Mouse (Mus musculus): ENCODE results near the gene Rpl22. TPM values are rescaled to one million over a fixed set of nuclear protein-coding genes. Genes with fewer than 3 reads are reported as not detected.

Gene Rpl22
- polyA plus RNA-seq, 1 experiment from 2014 or later: 280 TPM

GRCm38 (mm10) chr4:152339293-152339790, 13.8 kb downstream of the Rpl22 start:
- 3% methylated on average over 26 of the region's 26 CpGs for WGBS

GRCm38 (mm10) chr4:152340584-152341284, 15.2 kb downstream of the Rpl22 start:
- no peak overlapping the region for H3K4me3 ChIP-seq
- no peaks in the 10 kb centered on the region for H3K9me3 ChIP-seq (replicated peaks)
- H3K4me2 ChIP-seq: no peak overlapping the region
- no peak overlapping the region for H3K9ac ChIP-seq
- peaks cover 2% of the 10 kb centered on the region; the same call in 1 of the 2 replicates for H3K36me3 ChIP-seq
- WGBS: 32% methylated on average over 15 of the region's 15 CpGs
- peaks cover 35% of the 10 kb centered on the region for H3K4me1 ChIP-seq (replicated peaks)
- ATAC-seq (ENCODE audit: insufficient number of reproducible peaks, low FRiP score): no peak
- H3K27me3 ChIP-seq (replicated peaks): peaks cover 91% of the 10 kb centered on the region
- H3K27ac ChIP-seq (ENCODE audit: poor library complexity, severe bottlenecking): no peak overlapping the region

More at GRCm38 (mm10) chr4:152339293-152339790, 13.8 kb downstream of the Rpl22 start:
- Histone ChIP-seq H3K4me1 (replicated peaks) (peaks cover 22% of the 10 kb centered on the region), H3K9me3 (replicated peaks) (no peaks in the 10 kb centered on the region), H3K9ac (peak overlapping the region; percentile 64), H3K4me2 (peak overlapping the region; percentile 97), H3K4me3 (peak overlapping the region; percentile 63), H3K36me3 (peaks cover 16% of the 10 kb centered on the region), H3K27ac (ENCODE audit: poor library complexity, severe bottlenecking) (no peak overlapping the region), H3K27me3 (replicated peaks) (peaks cover 86% of the 10 kb centered on the region)
- ATAC-seq (ENCODE audit: insufficient number of reproducible peaks, low FRiP score): no peak

GRCm38 (mm10) chr4:152343296-152343695, 17.8 kb downstream of the Rpl22 start:
- Histone ChIP-seq H3K9ac (no peak overlapping the region), H3K36me3 (no peaks in the 10 kb centered on the region), H3K9me3 (replicated peaks) (no peaks in the 10 kb centered on the region), H3K4me2 (no peak overlapping the region), H3K27me3 (replicated peaks) (peaks cover 82% of the 10 kb centered on the region), H3K27ac (ENCODE audit: poor library complexity, severe bottlenecking) (no peak overlapping the region), H3K4me3 (no peak overlapping the region), H3K4me1 (replicated peaks) (peaks cover 42% of the 10 kb centered on the region)
- 10% methylated on average over 5 of the region's 5 CpGs for WGBS
- no peak for ATAC-seq (ENCODE audit: insufficient number of reproducible peaks, low FRiP score)

- no peak for ATAC-seq (ENCODE audit: insufficient number of reproducible peaks, low FRiP score)
- no peaks in the 10 kb centered on the region for H3K9me3 ChIP-seq (replicated peaks)
- H3K4me3 ChIP-seq: no peak overlapping the region
- no peak overlapping the region for H3K9ac ChIP-seq
- 48% methylated on average over 7 of the region's 7 CpGs for WGBS
- H3K36me3 ChIP-seq: no peaks in the 10 kb centered on the region
- peaks cover 82% of the 10 kb centered on the region for H3K27me3 ChIP-seq (replicated peaks)
- H3K4me1 ChIP-seq (replicated peaks): peaks cover 28% of the 10 kb centered on the region
- H3K4me2 ChIP-seq: no peak overlapping the region
- no peak overlapping the region for H3K27ac ChIP-seq (ENCODE audit: poor library complexity, severe bottlenecking)
These were observed 19.1 kb downstream of the Rpl22 start for GRCm38 (mm10) chr4:152344651-152345050.

GRCm38 (mm10) chr4:152345120-152345889, 19.8 kb downstream of the Rpl22 start:
- H3K27ac ChIP-seq (ENCODE audit: poor library complexity, severe bottlenecking): no peak overlapping the region
- no peak; the same call in 1 of the 2 replicates for ATAC-seq (ENCODE audit: insufficient number of reproducible peaks, low FRiP score)
- H3K4me1 ChIP-seq (replicated peaks): peaks cover 27% of the 10 kb centered on the region
- no peaks in the 10 kb centered on the region for H3K36me3 ChIP-seq
- peaks cover 81% of the 10 kb centered on the region for H3K27me3 ChIP-seq (replicated peaks)
- H3K9ac ChIP-seq: no peak overlapping the region
- WGBS: 49% methylated on average over 7 of the region's 7 CpGs
- H3K4me2 ChIP-seq: no peak overlapping the region
- no peaks in the 10 kb centered on the region for H3K9me3 ChIP-seq (replicated peaks)
- no peak overlapping the region for H3K4me3 ChIP-seq

GRCm38 (mm10) chr4:152349837-152350381, 24.4 kb downstream of the Rpl22 start:
- peaks cover 83% of the 10 kb centered on the region for H3K27me3 ChIP-seq (replicated peaks)
- H3K36me3 ChIP-seq: no peaks in the 10 kb centered on the region
- no peak for ATAC-seq (ENCODE audit: insufficient number of reproducible peaks, low FRiP score)
- no peak overlapping the region for H3K9ac ChIP-seq
- H3K4me2 ChIP-seq: no peak overlapping the region
- no peak overlapping the region for H3K4me3 ChIP-seq
- peaks cover 18% of the 10 kb centered on the region for H3K4me1 ChIP-seq (replicated peaks)
- no peaks in the 10 kb centered on the region for H3K9me3 ChIP-seq (replicated peaks)
- 12% methylated on average over 17 of the region's 17 CpGs for WGBS
- no peak overlapping the region for H3K27ac ChIP-seq (ENCODE audit: poor library complexity, severe bottlenecking)

GRCm38 (mm10) chr4:152350722-152351421, 25.3 kb downstream of the Rpl22 start:
- no peak for ATAC-seq (ENCODE audit: insufficient number of reproducible peaks, low FRiP score)
- H3K4me1 ChIP-seq (replicated peaks): peaks cover 9% of the 10 kb centered on the region; the same call in 1 of the 2 replicates
- peaks cover 83% of the 10 kb centered on the region for H3K27me3 ChIP-seq (replicated peaks)
- H3K4me2 ChIP-seq: no peak overlapping the region
- no peak overlapping the region for H3K9ac ChIP-seq
- H3K4me3 ChIP-seq: no peak overlapping the region
- no peaks in the 10 kb centered on the region for H3K36me3 ChIP-seq
- H3K9me3 ChIP-seq (replicated peaks): no peaks in the 10 kb centered on the region
- WGBS: 21% methylated on average over 8 of the region's 8 CpGs
- H3K27ac ChIP-seq (ENCODE audit: poor library complexity, severe bottlenecking): no peak overlapping the region

- Histone ChIP-seq H3K9me3 (replicated peaks) (no peaks in the 10 kb centered on the region), H3K27ac (ENCODE audit: poor library complexity, severe bottlenecking) (no peak overlapping the region), H3K4me2 (no peak overlapping the region), H3K9ac (no peak overlapping the region), H3K4me1 (replicated peaks) (peaks cover under 1% of the 10 kb centered on the region; the same call in 1 of the 2 replicates), H3K4me3 (no peak overlapping the region), H3K27me3 (replicated peaks) (peaks cover 88% of the 10 kb centered on the region), H3K36me3 (no peaks in the 10 kb centered on the region)
- no peak for ATAC-seq (ENCODE audit: insufficient number of reproducible peaks, low FRiP score)
- WGBS: 16% methylated on average over 14 of the region's 14 CpGs
These were observed 26.1 kb downstream of the Rpl22 start for GRCm38 (mm10) chr4:152351422-152352305.

GRCm38 (mm10) chr4:152353886-152354637, 28.5 kb downstream of the Rpl22 start:
- ATAC-seq (ENCODE audit: insufficient number of reproducible peaks, low FRiP score): no peak
- Histone ChIP-seq H3K9ac (no peak overlapping the region), H3K27ac (ENCODE audit: poor library complexity, severe bottlenecking) (no peak overlapping the region), H3K4me3 (no peak overlapping the region), H3K9me3 (replicated peaks) (no peaks in the 10 kb centered on the region), H3K27me3 (replicated peaks) (peaks cover 88% of the 10 kb centered on the region), H3K4me1 (replicated peaks) (no peaks in the 10 kb centered on the region), H3K36me3 (no peaks in the 10 kb centered on the region), H3K4me2 (no peak overlapping the region)
- WGBS: 75% methylated on average over 14 of the region's 14 CpGs
